Mouse (Mus musculus): Measurements from ENCODE around the gene Sh3pxd2a. TPM values are rescaled to one million over a fixed set of nuclear protein-coding genes. Genes with fewer than 3 reads are reported as not detected.

The Sh3pxd2a gene
- polyA plus RNA-seq, 1 experiment from 2014 or later, result 2.3 TPM

GRCm38 (mm10) chr19:47212401-47212800 is 251.8 kb downstream of the Sh3pxd2a start:
- Histone ChIP-seq H3K9me3 (no peaks in the 10 kb centered on the region), H3K4me1 (peaks cover 10% of the 10 kb centered on the region), H3K27ac (no peak overlapping the region), H3K4me3 (no peak overlapping the region), H3K9ac (no peak overlapping the region), H3K36me3 (replicated peaks) (no peaks in the 10 kb centered on the region), H3K4me2 (no peak overlapping the region), H3K27me3 (replicated peaks) (no peaks in the 10 kb centered on the region)
- 78% methylated on average over 7 of the region's 7 CpGs for WGBS
- no peak for ATAC-seq (replicated peaks)

GRCm38 (mm10) chr19:47211609-47212312 is 252.4 kb downstream of the Sh3pxd2a start:
- Histone ChIP-seq H3K9me3 (no peaks in the 10 kb centered on the region), H3K4me2 (no peak overlapping the region), H3K4me3 (no peak overlapping the region), H3K27ac (peak overlapping the region; percentile 19), H3K27me3 (replicated peaks) (no peaks in the 10 kb centered on the region), H3K9ac (no peak overlapping the region), H3K36me3 (replicated peaks) (no peaks in the 10 kb centered on the region), H3K4me1 (peaks cover 10% of the 10 kb centered on the region)
- ATAC-seq (replicated peaks), result peak; percentile 77
- 53% methylated on average over 10 of the region's 10 CpGs for WGBS

- peaks cover 10% of the 10 kb centered on the region for H3K4me1 ChIP-seq
- H3K27ac ChIP-seq, result no peak overlapping the region
- no peak overlapping the region for H3K4me2 ChIP-seq
- no peak for ATAC-seq (replicated peaks)
- H3K27me3 ChIP-seq (replicated peaks), result no peaks in the 10 kb centered on the region
- H3K9ac ChIP-seq, result no peak overlapping the region
- H3K36me3 ChIP-seq (replicated peaks), result no peaks in the 10 kb centered on the region
- no peak overlapping the region for H3K4me3 ChIP-seq
- no peaks in the 10 kb centered on the region for H3K9me3 ChIP-seq
- 94% methylated on average over 4 of the region's 4 CpGs for whole genome bisulfite sequencing
Measured at GRCm38 (mm10) chr19:47210432-47210831, 253.8 kb downstream of the Sh3pxd2a start.

Small RNA genes within 50 kb of the gene (microRNA-seq; reads per million reads assigned to microRNA genes)
- gene Mir6995, result 0.55 reads per million

Other genes with a start within 250 kb of the Sh3pxd2a start
- gene Stn1, start 73.1 kb upstream of the Sh3pxd2a start, polyA plus RNA-seq (2015; fragmentation: Nextera tagmentation; extraction: Ambion mirVana), result 28.3 and 30.8 TPM in 2 replicates
- 6.1 and 6.2 TPM in 2 replicates for gene Slk, start 115.3 kb upstream of the Sh3pxd2a start, polyA plus RNA-seq (2015; fragmentation: Nextera tagmentation; extraction: Ambion mirVana)
- gene Col17a1, start 227.7 kb upstream of the Sh3pxd2a start, polyA plus RNA-seq (2015; fragmentation: Nextera tagmentation; extraction: Ambion mirVana), result 0.24 and 0.40 TPM in 2 replicates